Mouse (Mus musculus) yolk sac, embryonic 10.5 days (tissue): ENCODE measurements at regions not wholly inside any gene's neighbourhood (a gene's known extent, or its start where the extent isn't known, plus 50 kb on each side); places are given as distances from the start of the nearest gene placed in this dataset.

Experiments
- DNase-seq: peaks from one replicate; pipeline ENCODE4 v3.0.0-alpha.2; 2017; ENCODE audit warnings: low spot score

DNA sequence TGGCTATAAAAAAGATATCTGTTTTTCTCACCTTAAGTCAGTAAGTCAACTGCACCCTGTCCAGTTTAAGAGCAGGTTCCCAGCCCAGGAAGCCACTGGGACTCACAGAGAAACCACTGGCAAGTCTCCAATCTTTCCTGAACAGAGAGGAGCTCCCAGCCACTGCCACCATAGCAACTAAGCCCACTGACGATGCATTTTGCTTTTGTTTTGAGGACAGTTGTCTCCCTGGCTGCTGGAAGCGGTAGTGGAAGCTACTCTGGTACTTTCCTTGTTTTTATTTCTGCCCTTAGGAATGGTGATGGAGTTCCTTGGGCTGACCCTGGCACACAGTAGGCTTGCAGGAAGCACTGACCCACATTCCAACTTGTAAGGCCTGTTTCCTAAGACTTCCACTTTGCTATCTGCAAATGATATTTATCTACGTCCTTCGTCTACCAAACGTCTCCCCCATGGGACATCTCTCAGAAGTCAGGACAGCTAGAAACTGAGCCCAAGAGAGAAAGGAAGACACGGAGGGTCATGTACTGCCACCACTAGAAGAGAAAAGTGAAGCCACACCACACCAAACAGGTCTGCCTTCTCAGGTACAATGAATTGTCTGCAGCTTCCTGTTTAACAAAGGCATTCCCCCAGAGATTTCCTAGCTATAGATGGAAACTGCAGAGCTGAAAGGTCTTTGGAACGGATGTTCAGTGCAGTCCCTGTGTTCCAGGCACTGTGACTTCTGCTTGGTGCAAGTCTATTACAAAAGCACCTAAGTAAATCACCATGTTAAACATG lies 125.7 kb upstream of the Fmo9 start:
- DNase-seq: no peak

- DNase-seq: no peak
These were observed 129.9 kb upstream of the Fmo9 start for GRCm38 (mm10) chr1:166811341-166812071.

DNA sequence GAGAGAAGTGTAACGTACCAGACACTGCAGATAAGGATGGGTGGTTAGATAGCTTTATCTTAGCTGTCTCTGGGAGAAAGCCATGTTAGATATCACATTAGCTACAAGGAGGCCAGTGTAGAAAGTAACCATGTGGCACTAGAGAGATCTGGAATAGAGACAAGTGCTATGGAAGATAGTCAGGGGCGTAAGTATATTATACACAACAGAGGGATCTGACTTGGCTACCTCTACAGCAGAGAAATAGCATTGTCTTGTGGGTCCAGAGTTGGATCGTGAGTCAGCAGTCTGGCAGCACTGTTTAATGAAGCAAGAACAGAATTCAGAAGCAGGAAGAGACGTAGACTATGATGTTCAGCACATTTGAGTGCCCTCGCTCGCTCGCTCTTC lies 130.4 kb upstream of the Fmo9 start:
- DNase-seq: no peak

DNA sequence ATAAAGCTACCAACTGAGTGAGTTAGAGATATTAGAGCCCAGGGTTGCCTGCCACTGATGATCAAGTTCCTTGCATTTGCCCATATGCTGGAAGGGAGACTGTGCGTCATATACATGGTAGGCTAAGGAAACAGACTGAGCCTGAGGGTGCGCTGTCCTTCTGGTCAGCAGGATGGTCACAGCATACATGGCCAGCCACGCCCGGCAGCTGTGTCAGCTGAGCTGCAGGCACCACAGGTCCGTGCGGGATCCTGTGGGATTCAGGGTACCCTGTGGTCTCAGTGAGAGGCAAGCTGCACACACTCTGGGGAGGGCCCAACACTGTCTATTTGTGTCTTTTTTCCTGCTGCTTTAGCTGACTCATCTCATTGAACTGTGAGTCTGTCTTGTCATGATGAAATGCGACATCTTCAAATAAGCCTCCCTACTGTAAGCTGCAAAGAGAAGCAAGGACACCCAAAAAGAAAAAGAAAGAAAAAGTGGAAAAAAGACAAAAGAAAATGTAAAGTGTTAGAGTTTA lies 131.3 kb upstream of the Fmo9 start:
- no peak for DNase-seq

DNA sequence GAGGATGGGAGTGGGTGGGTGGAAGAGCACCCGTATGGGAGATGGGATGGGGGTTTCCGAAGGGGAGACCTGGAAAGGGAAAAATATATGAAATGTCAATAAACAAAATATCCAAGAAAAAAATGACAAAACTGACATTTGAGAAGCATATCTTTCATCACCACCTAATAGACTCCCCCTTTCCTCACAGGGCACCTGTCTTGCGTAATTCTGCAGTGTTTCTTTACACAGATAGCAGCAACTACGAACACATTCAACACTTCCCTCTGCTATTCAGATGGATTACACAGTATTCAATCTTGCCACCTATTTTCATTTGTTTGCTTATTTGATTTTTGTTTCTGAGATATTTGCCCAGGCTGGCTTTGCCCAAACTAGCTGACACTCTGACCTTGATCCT lies 136.3 kb upstream of the Fmo9 start:
- DNase-seq: no peak

DNA sequence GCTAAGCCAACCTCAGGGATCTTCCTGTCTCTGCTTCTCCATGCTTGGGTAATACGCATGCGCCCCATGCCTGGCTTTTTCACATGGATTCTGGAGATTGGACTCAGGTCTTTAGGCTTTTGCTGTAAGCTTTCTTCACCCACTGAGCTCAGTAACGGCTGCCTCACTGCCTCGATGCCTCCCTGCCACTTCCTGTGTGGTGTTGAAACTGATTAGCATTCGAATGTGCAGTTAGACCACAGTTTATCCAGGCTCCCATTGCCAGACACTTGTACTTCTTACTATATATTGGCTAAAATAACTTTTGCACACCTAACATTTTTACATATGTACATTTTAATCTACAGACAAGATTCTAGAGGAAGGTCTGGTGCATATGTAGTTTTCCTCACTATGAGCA lies 137.0 kb upstream of the Fmo9 start:
- no peak for DNase-seq

DNA sequence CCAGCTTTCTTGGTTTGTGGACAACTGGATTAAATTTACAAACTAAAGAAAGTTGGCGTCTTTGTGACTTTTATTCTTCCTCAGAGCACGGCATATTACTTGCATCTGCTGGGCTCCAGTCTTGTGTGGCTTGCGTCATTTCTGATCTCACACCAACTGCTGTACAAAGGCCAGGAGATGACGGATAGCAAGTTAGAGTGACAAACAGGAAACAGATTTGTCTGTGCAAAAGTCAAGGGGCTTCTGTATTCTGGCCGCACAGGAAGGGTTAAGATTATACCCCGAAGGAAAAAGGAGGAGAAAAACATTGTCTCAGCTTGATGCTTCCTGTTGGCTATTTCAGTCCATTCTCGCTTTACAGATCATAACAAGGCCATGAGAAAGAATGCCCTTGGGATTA lies 137.8 kb upstream of the Fmo9 start:
- no peak for DNase-seq

DNA sequence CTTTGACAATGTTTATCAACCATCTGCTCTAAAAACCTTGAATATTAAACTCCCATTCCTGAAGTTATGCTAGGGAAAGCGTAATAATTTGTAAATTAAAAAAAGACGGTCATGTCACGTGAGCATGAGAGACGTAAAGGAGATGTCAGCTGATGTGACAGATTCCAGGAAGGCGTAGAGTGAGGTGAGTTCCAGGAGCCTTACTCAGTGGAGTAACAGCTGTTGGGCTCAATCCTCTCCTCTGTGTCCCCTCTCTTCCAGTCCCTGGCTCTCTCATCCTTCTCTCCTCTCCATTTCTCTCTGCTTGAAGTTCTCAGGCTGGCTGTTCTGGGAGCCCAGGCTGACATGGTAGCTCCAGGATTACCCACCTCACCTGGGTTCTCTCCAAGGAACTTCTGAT lies 138.4 kb upstream of the Fmo9 start:
- no peak for DNase-seq

DNA sequence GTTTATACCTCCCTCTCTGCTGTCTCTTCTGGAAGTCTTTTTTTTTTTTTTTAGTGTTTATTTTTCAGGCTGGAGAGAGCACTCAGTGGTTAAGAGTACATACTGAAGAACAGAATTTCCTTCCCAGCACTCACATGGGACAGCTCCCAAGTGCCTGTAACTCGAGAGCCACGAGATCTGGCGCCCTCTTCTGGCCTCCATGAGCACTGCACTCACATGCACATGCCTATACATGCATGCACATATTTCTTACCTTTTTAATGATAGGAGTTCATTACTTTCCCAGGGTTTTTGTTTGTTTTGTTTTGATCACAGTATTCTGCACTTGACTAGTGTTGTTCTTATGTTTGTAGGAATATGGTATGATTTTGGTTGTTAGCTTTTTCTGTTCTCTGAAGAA lies 139.5 kb upstream of the Fmo9 start:
- DNase-seq: no peak

DNA sequence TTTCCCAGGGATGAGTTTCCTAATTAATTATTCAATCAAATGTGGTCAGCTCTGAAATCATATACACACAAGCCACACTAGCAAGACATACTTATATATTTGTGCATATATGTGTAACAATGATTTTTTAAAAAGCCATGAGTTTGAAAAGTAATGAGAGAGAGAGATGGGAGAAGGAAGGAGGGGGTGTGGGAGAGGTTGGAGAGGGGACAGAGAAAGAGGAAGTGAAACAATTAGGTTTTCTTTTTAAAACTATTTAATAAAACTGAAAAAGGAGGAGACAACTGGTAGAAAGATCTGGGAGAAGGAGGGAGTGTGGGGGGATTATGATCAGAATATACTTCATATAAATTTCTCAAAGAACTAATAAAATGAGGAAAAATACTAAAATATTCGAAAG lies 155.7 kb upstream of the Fmo9 start:
- no peak for DNase-seq

- no peak for DNase-seq
These were observed 158.2 kb upstream of the Fmo9 start for GRCm38 (mm10) chr1:166839833-166840232.

GRCm38 (mm10) chr1:166843397-166843877 lies 157.8 kb upstream of the Fam78b start:
- peak; percentile 81 for DNase-seq

GRCm38 (mm10) chr1:166846566-166846965 lies 154.7 kb upstream of the Fam78b start:
- DNase-seq: no peak

- no peak for DNase-seq
These were observed 154.0 kb upstream of the Fam78b start for GRCm38 (mm10) chr1:166847233-166847632.

GRCm38 (mm10) chr1:166848015-166848535 lies 153.1 kb upstream of the Fam78b start:
- DNase-seq: no peak

- no peak for DNase-seq
These were observed 145.2 kb upstream of the Fam78b start for GRCm38 (mm10) chr1:166855988-166856387.

DNA sequence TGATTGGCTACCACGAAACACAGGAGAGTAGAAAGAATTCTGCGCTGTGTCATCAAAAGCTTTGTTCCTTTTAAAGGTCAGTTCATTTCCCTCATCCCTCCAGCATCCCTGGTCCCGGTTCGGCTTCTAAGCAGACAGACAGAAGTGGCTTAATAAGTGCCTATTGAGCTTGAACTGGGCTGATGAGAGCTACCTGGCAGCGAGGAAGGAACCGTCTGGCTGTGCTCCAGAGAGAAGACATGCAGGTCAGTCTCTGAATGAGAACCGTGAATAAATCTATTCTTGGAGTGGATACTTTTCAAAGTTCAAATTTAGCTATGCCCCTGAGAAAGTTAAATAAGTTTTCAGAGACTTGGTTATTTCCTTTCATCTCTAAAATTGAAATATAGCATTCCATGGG lies 135.0 kb upstream of the Fam78b start:
- no peak for DNase-seq

GRCm38 (mm10) chr1:166871258-166871657 lies 130.0 kb upstream of the Fam78b start:
- no peak for DNase-seq

GRCm38 (mm10) chr1:166876452-166876851 lies 124.8 kb upstream of the Fam78b start:
- no peak for DNase-seq

GRCm38 (mm10) chr1:166883215-166883614 lies 118.0 kb upstream of the Fam78b start:
- no peak for DNase-seq

DNA sequence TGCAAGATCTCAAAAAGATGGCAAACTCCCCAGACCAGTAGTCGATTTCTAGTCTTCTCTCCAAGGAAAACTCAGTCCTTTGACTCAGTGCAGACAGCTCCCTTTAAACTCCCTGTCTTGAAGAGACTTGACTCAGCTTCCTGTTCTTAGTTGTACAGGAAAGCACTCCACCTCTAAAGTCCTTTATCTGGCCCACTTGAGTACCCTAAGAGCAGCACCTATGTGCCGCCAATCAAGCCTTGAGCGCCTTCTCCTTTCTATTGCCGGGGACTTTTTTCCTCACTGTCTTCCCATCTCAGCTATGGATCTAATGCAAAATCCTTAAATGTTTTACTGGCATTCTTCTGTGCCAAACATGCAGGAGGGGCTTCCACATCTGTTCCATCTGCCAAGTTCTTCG lies 105.3 kb upstream of the Fam78b start:
- no peak for DNase-seq

DNA sequence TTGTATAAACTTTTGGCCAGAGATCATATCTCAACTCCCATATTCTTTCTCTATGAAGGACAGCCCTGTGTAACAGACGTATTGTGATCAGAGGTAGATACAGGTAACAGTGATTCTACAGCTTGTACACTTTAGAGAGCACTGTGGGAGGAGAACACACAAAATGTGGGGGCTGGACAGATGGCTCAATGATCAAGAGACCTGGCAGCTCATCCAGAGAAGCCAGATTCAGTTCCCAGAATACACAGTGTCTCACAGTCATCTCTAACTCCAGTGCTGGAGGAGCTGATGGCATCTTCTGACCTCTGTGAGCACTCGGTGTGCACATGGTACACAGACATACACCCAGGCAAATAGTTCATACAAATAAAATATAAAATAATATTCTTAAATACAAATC lies 102.5 kb upstream of the Fam78b start:
- no peak for DNase-seq

DNA sequence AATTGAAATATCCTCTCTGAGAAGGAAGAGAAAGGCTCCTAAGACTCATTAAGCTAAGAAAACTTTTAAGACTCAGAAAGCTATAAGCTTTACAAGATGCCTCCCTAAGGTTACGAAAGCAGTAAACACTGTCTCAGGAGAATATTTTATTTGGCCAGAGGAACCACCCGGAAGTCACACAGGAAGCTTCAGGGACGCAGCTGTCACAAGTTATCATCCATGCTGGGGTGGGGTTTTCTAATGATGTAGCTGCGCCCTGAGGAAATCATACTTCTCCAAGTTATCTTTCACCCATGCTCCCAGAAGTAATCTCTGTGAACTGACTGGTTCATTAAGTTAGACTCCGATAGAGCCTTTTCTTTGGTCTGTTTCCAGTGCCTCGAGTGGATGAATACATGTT lies 102.0 kb upstream of the Fam78b start:
- DNase-seq: no peak
